Comparison of ENCODE assay signal across 7 mouse cellular contexts in the genomic region with DNA sequence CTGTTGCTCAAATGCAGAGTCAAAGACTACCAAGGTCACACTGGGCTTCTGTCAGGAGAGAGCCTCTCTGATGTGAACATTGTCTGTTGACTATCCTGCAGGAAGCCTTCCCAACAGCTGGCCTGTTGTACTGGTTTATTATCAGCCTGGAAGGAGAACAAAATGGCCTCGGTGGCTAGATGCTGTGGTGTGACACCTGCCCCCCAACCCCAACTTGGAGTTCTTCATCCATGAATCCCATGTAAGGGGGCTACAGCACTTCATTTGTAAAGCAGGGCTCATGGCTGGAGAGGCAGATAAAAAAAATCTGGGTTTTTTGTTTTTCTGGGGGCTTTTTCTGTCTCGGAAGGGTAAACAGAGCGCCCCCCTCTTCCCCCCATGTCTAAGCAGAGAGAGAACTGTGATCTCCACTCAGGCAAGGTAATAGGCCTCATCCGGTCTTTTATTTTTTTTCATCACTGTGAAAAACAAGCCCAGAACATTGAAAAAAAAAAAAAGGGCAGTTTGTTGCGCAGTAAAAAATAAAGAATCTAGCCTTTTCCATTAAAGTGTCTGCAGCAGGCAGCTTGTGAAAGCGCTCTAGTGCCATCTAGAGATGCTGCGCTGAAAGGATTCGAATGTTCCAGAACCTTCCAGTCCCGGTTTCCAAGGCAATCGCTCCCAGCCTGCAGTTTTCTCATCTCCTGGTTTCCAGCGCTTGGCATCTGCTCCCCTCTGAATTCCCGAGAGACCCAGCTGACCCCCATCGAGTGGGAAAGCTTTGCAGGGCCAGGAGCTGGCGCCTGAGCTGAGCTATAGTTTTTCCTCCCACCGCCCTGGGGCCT.
DNase-seq lines count a peak whose midpoint lies in the region; ATAC-seq and TF ChIP-seq lines count a peak whose summit lies in the region.

No protein-coding gene starts in this region.

- TF ChIP-seq CTCF in heart, adult 2 months (IDR thresholded peaks at IDR 0.05), result peak; percentile 83

- ATAC-seq in embryonic facial prominence, embryonic 11.5 days (replicated peaks; ENCODE audit: insufficient number of reproducible peaks, low FRiP score, low TSS enrichment, low read depth), result peak; percentile 85
- ATAC-seq in midbrain, embryonic 15.5 days (replicated peaks), result peak; percentile 77

- no peaks in the 10 kb centered on the region for H3K36me3 ChIP-seq in embryonic facial prominence, embryonic 11.5 days (replicated peaks; ENCODE audit: control insufficient read depth, insufficient read depth, low read depth, low read length)
- no peaks in the 10 kb centered on the region for H3K36me3 ChIP-seq in heart, adult 2 months (ENCODE audit: control insufficient read depth, insufficient read depth, low read length)
- no peaks in the 10 kb centered on the region for H3K36me3 ChIP-seq in midbrain, embryonic 15.5 days (replicated peaks)

- no peak overlapping the region for H3K9ac ChIP-seq in embryonic facial prominence, embryonic 11.5 days (replicated peaks; ENCODE audit: low read length)
- H3K9ac ChIP-seq in heart, adult 2 months (ENCODE audit: low read depth, low read length), result peak overlapping the region; percentile 13
- H3K9ac ChIP-seq in midbrain, embryonic 15.5 days, result peak overlapping the region; percentile 36

- DNase-seq in adrenal gland, postnatal 36 days, result peak; percentile 64 to 75
- peak; percentile 96 for DNase-seq in embryonic facial prominence, embryonic 11.5 days (ENCODE audit: low spot score)
- peak; percentile 83 to 87 for DNase-seq in heart, adult 2 months
- DNase-seq in kidney, adult 18-20 months, result peak; percentile 71
- peak; percentile 76 to 87 for DNase-seq in left cerebral cortex, postnatal 36 days (ENCODE audit: low spot score in 2 of 2)
- DNase-seq in spleen, postnatal 36 days (ENCODE audit: low spot score in 2 of 2), result peak; percentile 58 to 60

- H3K27ac ChIP-seq in embryonic facial prominence, embryonic 11.5 days (replicated peaks; ENCODE audit: low read depth, low read length), result peak overlapping the region; percentile 89
- H3K27ac ChIP-seq in heart, adult 2 months, result peak overlapping the region; percentile 79
- H3K27ac ChIP-seq in midbrain, embryonic 15.5 days, result peak overlapping the region; percentile 79

- 11% methylated on average over 15 of the region's 15 CpGs for WGBS in embryonic facial prominence, embryonic 11.5 days
- 22% methylated on average over 15 of the region's 15 CpGs for WGBS in heart, adult 2 months
- 22% methylated on average over 15 of the region's 15 CpGs for whole genome bisulfite sequencing in midbrain, embryonic 15.5 days

- no peaks in the 10 kb centered on the region for H3K79me2 ChIP-seq in heart, adult 2 months (replicated peaks; ENCODE audit: control insufficient read depth, insufficient read depth, low read length)

- H3K4me2 ChIP-seq in embryonic facial prominence, embryonic 11.5 days (ENCODE audit: low read depth, low read length), result no peak overlapping the region
- H3K4me2 ChIP-seq in midbrain, embryonic 15.5 days, result no peak overlapping the region

- peak; percentile 93 for TF ChIP-seq EP300 in heart, adult 2 months (IDR thresholded peaks at IDR 0.05; ENCODE audit: insufficient read depth, low read depth, low read length)

- H3K9me3 ChIP-seq in embryonic facial prominence, embryonic 11.5 days (replicated peaks; ENCODE audit: control insufficient read depth, low read length), result no peaks in the 10 kb centered on the region
- no peaks in the 10 kb centered on the region for H3K9me3 ChIP-seq in midbrain, embryonic 15.5 days

- peaks cover 4% of the 10 kb centered on the region for H3K4me1 ChIP-seq in embryonic facial prominence, embryonic 11.5 days (ENCODE audit: control insufficient read depth, insufficient read depth, low read length)
- peaks cover 4% of the 10 kb centered on the region for H3K4me1 ChIP-seq in heart, adult 2 months (ENCODE audit: control insufficient read depth, insufficient read depth, low read length)
- peaks cover 13% of the 10 kb centered on the region for H3K4me1 ChIP-seq in midbrain, embryonic 15.5 days

- intact Hi-C loops in heart, adult 2 months (cut with DNase I), result loop anchor here (1.0 to 10.0 kb wide), 3 partner anchors 44 to 546 kb away; a partner anchor contains a TSS
- intact Hi-C loops in left cerebral cortex, postnatal 36 days (cut with DNase I), result loop anchor here (1.0 to 5.0 kb wide), 4 partner anchors 44 to 546 kb away; no protein-coding TSS in a partner anchor

- TF ChIP-seq POLR2A in heart, adult 2 months (IDR thresholded peaks at IDR 0.05; ENCODE audit: insufficient read depth, low read depth, low read length), result no peak

- H3K27me3 ChIP-seq in embryonic facial prominence, embryonic 11.5 days (ENCODE audit: control insufficient read depth, insufficient read depth, low read length), result no peaks in the 10 kb centered on the region
- H3K27me3 ChIP-seq in heart, adult 2 months (ENCODE audit: control insufficient read depth, insufficient read depth, low read length), result no peaks in the 10 kb centered on the region
- H3K27me3 ChIP-seq in midbrain, embryonic 15.5 days (replicated peaks), result no peaks in the 10 kb centered on the region

- H3K4me3 ChIP-seq in embryonic facial prominence, embryonic 11.5 days (ENCODE audit: low read depth, low read length), result no peak overlapping the region
- no peak overlapping the region for H3K4me3 ChIP-seq in heart, adult 2 months
- H3K4me3 ChIP-seq in midbrain, embryonic 15.5 days, result no peak overlapping the region
